Mouse (Mus musculus) mouse trophoblast stem cell (cell line): ENCODE data around the gene Olfr231.

Experiments used
- in situ Hi-C, 2 experiments: fragments of 300-500 bp; cut with MseI, MboI; formaldehyde crosslinking; loops; 2 replicates in 1 of 2; 3 replicates in 1 of 2; pipeline ENCODE4 v1.15.1; 2025

The Olfr231 gene

GRCm38 (mm10) chr1:174121062-174121461, at the start of gene Olfr231:
TSS of gene Olfr231 (minus strand) at chr1:174121162.
- in situ Hi-C loops: loop anchor here in 1 of 2 experiments (25.0 kb wide), 1 partner anchor 659 kb away; no protein-coding TSS in a partner anchor

GRCm38 (mm10) chr1:174169024-174169423, 48.1 kb upstream of the Olfr231 start:
- in situ Hi-C loops: no loop called here

- in situ Hi-C loops: no loop called here
These were observed 38.1 kb upstream of the Olfr231 start for GRCm38 (mm10) chr1:174159095-174159494.

GRCm38 (mm10) chr1:174158512-174158911, 37.5 kb upstream of the Olfr231 start:
- in situ Hi-C loops: no loop called here

- in situ Hi-C loops: no loop called here
These were observed 36.7 kb upstream of the Olfr231 start for GRCm38 (mm10) chr1:174157622-174158021.

- in situ Hi-C loops: no loop called here
These were observed 34.4 kb upstream of the Olfr231 start, which contains the start of gene Olfr420 for GRCm38 (mm10) chr1:174155333-174155732. TSS of gene Olfr420 (plus strand) at chr1:174155633.

GRCm38 (mm10) chr1:174149289-174149688, 28.3 kb upstream of the Olfr231 start:
- in situ Hi-C loops: no loop called here

- in situ Hi-C loops: no loop called here
These were observed 25.7 kb upstream of the Olfr231 start for GRCm38 (mm10) chr1:174146696-174147095.

GRCm38 (mm10) chr1:174141384-174141783, 20.4 kb upstream of the Olfr231 start:
- in situ Hi-C loops: no loop called here

- in situ Hi-C loops: no loop called here
These were observed 11.0 kb upstream of the Olfr231 start for GRCm38 (mm10) chr1:174131999-174132398.

- in situ Hi-C loops: no loop called here
These were observed 10.3 kb upstream of the Olfr231 start, which contains the start of gene Olfr424 for GRCm38 (mm10) chr1:174131217-174131616. TSS of gene Olfr424 (plus strand) at chr1:174131517.

- in situ Hi-C loops: loop anchor here (10.0 to 25.0 kb wide), 2 partner anchors 641 to 649 kb away; no protein-coding TSS in a partner anchor
These were observed 17.2 kb downstream of the Olfr231 start for GRCm38 (mm10) chr1:174103735-174104134.

GRCm38 (mm10) chr1:174096591-174096990, 24.4 kb downstream of the Olfr231 start, which contains the start of gene Olfr427:
TSS of gene Olfr427 (plus strand) at chr1:174096891.
- in situ Hi-C loops: no loop called here

GRCm38 (mm10) chr1:174084031-174084430, 36.9 kb downstream of the Olfr231 start, which contains the start of gene Olfr429:
TSS of gene Olfr429 (plus strand) at chr1:174084331.
- in situ Hi-C loops: no loop called here

- in situ Hi-C loops: no loop called here
These were observed 54.7 kb downstream of the Olfr231 start, which contains the start of gene Olfr430 for GRCm38 (mm10) chr1:174066305-174066704. TSS of gene Olfr430 (plus strand) at chr1:174066605.
